Mouse (Mus musculus): ENCODE results near the gene Dusp8.
"Not testable (repeated sequence)": the region's sequence is repeated elsewhere in the genome, so short reads cannot be mapped to it uniquely, and the experiment has no call there.

Dusp8 gene

DNA sequence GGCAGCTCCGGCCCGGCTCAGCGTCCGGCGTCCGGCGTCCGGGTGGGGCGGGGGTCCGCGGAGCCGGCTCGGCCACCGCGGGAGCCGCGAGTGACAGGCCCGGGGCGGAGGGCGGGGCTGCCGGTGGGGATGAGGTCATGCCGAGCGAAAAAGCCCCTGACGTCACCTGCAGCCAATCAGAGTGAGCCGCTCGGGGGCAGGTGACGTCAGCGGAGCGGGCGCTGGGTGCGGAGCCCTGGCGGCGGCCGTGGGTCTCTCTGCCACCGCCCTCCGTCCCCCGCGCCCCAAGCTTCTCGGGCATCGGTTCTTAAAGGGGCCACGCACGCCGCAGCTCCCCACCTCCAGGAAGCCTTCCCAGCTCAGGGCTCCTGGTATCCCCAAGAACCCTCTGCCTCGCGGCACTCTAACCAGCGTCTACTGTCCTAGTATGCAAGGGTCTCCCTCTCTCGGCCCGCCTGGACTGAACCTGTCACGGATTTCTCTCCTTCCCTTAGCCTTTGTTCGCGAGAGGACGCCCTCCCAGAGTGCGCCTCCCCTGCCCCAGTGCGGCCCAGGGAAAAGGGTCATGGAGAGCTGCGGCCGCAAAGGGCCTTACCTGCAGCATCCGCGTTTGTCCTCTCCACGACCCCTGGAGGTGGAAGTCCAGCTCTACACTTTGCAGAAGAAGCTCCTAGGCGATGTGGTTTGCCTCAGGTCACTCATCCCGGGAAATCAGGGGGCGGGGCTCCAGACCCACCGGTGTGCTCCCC, at the start of gene Dusp8:
Dusp8 (minus strand) TSS at position 661 of the 749 bp plus-strand sequence.
- DNase-seq (ENCODE audit: low read depth): peak; percentile 78

DNA sequence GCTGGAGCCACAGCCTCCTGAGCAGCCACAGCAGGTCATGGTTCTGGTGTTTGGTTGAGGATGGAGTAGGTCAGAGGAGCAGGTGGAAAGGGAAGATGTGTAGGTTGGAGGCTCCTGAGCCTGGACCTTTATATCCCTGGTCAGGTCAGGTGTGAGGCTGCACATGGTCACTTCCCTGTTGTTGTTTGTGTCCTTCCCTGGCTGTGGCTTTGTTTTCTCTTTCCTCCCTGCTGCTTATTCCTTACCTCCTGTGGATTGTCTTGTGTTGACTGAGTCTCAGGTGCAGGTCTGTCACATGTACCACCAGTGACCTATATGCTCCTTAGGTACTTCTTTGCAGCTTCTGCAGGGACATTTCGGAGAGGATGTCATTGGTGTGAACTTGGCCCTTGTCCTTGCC, 48.9 kb upstream of the Dusp8 start, which contains the start of gene Gm45337:
Gm45337 (minus strand) TSS at position 101 of the 400 bp plus-strand sequence.
- no peak for DNase-seq (ENCODE audit: low read depth)

DNA sequence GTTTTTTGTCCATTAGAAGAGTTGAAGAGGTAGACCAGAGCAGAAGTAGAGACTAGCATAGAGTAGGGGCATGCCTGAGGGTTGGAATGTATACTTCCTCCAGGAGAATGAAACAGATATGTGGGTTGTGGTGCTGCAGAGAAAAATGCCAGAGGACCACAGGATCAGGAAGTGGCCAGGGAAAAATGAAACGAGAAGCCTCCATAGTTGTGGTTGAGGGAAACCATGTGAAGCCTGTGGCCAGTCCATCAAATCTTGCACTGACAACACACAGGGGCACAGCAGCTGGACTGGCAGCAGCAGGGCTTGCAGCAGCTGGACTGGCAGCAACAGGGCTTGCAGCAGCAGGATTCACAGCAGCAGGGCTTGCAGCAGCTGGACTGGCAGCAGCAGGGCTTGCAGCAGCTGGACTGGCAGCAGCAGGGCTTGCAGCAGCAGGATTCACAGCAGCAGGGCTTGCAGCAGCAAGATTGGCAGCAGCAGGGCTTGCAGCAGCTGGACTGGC, 47.9 kb upstream of the Dusp8 start:
- DNase-seq (ENCODE audit: low read depth): not testable (repeated sequence)

DNA sequence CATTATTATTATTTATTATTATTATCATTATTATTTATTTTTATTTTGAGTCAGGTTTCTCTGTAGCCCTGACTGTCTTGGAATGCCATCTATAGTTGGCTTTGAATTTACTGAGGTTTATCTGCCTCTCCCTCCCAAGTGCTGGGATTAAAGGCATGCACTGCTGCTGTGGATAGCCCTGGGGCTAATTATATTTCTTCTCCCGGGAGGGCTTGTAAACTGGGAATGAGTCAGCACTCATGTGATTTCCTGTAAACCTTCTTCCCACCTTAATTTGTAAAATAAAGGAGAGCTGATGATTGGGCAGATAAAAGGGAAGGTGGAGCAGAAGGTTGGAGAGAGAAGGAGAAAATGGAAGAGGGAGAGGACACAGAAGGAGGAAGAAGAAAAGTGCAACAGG, 45.1 kb upstream of the Dusp8 start:
- peak; percentile 11 for DNase-seq (ENCODE audit: low read depth)

DNA sequence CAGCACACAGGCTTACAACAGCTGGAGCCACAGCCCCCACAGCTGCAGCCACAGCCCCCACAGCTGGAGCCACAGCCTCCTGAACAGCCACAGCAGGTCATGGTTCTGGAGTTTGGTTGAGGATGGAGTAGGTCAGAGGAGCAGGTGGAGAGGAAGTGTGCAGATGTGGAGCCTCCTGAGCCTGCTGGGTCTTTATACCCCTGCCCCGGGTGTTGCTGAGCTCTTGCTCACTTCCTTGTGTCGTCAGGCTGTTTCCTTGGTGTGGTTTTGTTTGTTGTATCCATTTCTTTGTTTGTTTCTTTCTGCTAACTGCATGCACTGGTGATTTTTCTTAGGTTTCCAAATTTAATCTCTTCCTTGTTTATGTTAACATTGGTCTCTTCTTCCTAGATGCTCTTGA, 40.3 kb upstream of the Dusp8 start, which contains the start of gene Gm39115:
Gm39115 (minus strand) TSS at position 101 of the 400 bp plus-strand sequence.
- not testable (repeated sequence) for DNase-seq (ENCODE audit: low read depth)

DNA sequence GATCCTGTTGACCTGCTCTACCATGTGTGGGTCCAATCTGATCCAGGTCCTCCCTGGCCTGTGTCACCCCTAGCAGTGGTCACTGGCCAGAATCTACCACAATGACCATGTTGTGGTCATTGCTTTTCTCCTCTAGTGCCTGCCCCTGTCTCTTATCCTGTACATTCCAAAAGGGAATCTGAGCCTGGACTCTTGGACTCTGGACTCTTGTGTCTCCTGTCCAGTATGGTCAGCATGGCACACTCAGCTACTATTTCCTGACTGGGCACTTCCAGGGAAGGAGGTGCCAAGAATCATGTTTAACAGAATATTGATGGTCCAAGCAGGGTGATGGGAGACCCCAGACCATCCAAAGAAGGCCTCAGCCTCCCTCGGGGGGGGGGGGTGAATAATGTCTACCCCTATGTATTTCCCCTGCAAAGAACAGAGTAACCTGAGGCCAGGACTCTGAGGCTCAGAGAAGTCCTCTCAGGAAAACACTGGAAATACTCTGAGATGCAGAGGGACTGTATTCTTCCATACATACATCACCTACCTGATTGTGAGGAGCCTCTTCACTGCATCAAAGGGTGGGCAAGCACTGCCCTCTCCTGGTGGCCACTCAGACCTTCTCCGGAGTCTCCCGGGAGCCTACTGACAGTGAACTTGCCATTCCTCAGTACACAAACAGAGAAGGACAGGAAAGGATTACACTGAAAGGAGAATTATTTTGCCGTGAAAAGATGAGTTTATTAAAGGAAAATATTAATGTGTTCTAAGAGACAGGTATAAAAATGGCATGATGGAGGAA, 38.8 kb upstream of the Dusp8 start:
- DNase-seq (ENCODE audit: low read depth): peak; percentile 38

DNA sequence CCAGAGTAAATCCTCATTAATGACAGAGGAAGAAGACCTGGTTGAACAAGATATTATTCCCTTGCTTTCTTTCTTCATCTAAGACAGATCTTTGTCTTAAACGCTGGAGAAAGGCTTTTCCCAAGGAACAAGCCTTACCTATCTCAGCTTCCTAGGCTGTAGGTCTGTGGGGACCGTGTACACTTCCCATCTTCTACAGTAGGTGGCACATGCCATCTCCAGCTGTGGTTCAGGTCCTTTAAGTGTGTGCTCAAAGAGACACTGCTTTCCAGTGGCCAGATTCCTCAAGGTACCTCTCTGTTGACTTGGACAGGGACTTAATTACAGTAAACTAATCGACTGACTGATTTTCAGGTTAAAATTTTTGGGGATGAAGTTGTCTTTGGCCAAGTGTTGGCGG, 33.2 kb upstream of the Dusp8 start:
- no peak for DNase-seq (ENCODE audit: low read depth)

DNA sequence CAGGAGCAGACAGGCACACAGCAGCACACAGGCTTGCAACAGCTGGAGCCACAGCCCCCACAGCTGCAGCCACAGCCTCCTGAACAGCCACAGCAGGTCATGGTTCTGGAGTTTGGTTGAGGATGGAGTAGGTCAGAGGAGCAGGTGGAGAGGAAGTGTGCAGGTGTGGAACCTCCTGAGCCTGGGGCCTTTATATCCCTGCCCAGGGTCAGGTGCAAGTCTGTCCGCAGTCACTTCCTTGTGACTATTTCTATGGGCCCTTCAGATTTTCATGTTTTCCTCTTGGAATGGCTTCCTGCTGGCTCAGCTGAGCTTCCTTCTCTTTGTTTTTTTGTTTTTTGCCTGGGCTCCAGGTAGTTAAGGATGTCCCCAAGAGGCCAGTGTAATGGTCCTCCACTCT, 25.0 kb upstream of the Dusp8 start, which contains the start of gene Gm45618:
Gm45618 (minus strand) TSS at position 101 of the 400 bp plus-strand sequence.
- not testable (repeated sequence) for DNase-seq (ENCODE audit: low read depth)

DNA sequence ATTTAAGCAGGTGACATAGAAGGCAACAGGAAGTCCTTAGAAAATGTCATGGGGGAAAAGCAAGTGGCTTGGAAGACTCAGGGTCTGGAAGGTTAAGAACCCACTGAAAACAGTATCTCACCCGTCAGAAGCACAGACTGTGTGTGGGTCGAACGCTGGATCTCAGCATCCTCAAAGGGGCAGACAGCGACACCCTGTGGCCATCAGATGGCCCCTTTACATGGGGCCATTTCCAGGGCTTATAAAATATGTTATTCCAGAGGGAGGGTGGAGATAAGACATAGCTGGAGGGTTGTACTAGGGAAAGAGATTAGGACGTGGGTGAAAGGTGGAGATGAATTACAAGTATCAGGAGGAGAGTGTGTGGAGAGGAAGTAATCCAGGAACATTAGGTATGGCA, 24.0 kb upstream of the Dusp8 start:
- peak; percentile 37 for DNase-seq (ENCODE audit: low read depth)

DNA sequence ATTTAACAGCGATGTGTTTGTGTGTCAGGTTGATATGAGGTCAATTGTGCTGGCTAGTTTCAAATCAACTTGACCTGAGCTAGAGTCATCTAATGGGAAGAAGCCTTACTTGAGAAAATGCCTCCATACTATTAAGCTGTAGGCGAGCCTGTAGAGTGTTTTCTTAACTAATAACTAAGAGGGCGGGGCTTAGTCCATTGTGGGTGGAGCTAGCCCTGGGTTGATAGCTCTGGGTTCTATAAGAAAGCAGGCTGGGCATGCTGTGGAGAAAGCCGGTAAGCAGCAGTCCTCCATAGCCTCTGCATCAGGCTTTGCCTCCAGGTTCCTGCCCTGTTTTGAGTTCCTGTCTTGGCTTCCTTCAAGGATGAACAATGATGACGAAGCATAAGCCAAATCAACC, 9.1 kb upstream of the Dusp8 start:
- DNase-seq (ENCODE audit: low read depth): no peak

DNA sequence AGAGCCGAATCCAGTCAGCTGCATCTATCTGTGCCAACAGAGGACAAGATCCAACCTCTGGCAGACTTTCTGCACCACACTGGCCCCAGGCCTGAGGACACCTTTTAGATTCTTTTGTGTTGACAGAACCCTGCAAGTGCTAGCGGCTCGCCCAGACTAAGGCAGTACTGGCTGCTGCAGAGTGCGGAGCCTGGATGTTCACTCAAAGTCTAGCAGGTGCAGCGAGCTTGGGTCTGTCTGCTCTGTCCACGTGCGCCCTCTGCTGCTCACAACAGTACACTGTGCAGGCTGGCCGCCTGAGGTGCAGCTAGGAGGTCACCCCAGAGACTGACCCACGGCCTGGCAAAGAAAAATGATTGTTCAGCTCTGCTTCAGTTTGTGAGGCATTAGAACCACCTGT, 2.1 kb upstream of the Dusp8 start:
- peak; percentile 84 for DNase-seq (ENCODE audit: low read depth)

DNA sequence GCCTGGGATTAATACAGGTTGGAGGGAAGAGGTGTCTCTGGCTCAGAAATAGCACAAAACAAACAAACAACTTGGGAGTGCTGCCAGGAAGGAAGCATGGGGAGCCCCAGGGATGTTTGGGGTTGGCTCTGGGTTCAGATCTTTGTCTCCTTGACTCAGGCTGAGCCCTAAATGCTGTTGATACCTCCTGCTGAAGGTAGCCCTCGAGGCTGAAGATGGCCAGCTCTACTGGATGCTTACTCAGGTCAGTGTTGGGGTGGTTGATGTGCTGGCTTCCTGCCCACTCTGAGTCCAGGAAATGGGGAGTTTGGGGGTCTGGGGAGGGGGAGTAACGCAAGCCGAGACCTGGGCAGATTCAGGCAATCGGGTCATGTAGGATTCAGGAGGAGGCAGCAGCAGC, 1.1 kb upstream of the Dusp8 start:
- no peak for DNase-seq (ENCODE audit: low read depth)

DNA sequence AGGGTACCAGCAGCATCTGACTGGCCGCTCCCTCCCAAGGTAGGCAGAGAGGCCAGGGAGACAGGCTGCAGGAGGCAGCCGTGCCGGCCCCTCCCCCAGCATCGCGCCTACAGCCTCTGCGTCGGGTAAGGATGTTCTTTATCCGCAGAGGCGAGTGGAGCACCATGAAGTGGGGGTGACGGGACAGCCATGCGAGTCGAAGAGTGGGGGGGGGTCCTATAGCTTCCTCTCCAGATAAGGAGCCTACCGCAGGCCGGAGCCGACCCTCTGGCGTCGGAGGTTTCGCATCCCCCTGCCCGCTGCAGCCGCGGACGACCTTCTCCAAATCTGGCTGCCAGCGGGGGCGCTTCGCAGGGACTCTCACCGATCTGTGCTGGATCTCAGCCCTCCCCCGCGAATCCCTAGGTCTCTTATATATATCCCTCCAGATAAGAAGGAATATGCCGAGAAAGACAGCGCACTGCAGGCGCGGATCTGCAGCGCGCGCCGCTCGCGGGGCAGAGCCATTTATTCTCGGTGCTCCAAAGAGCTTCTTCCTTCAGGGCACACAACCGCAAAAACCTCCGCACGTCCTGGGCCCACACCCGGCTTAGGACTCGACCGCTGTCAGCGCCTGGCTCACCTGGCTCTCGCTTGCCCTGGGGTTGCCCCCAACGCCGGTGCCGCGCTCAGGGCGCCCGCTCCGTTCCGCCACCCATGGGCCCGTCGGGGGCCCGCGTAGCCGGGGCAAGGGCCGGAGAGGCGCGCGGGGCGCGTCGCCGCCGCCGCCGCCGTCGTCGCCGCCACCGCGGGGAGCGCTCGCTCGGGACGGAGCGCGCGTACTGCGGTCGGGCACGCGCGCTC, 1.1 kb downstream of the Dusp8 start:
- DNase-seq (ENCODE audit: low read depth): no peak

DNA sequence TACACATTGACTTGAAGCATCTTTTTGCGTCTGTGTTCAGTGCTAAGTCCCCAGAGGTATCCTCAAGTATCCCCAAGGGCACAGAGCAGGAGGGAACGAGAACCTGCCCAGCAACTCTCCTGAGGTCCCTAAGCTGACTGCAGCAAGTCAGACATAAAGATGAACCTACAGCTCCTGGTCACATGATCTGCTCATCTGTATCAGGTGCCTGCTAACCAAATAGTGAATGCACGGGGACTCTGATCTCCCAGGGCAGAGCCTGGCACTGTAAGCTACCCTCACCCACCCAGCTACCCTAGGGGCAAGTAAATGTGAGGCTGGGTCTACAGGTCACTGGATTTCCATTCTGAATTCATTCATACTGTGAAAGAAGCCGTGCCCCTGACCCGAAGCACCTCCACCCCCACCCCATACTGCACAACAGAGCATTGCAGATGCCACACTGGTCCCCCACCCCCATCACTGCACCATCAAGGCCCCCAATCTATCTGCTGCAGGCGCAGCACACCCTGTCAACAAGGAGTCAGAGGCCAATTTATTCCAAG, 1.9 kb downstream of the Dusp8 start:
- DNase-seq (ENCODE audit: low read depth): no peak

DNA sequence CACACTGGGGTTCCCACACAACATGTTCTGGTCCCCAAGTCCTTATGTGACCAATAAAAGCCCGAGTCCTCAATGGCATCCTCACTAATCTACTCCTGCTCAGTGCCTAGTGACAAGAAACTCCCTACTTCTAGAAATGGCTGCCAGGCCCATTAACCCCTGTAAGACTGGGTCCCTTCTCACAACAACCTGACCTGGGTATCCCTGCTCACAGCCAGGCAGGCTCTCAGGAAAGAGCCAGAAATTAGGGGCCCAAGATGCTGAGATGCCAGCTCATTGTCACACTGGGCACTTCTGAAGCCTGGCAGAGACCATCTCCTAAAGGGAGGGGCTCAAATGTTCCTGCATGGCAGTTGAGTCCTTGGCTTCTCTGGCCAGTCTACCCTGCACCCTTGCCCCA, 2.7 kb downstream of the Dusp8 start:
- DNase-seq (ENCODE audit: low read depth): no peak

DNA sequence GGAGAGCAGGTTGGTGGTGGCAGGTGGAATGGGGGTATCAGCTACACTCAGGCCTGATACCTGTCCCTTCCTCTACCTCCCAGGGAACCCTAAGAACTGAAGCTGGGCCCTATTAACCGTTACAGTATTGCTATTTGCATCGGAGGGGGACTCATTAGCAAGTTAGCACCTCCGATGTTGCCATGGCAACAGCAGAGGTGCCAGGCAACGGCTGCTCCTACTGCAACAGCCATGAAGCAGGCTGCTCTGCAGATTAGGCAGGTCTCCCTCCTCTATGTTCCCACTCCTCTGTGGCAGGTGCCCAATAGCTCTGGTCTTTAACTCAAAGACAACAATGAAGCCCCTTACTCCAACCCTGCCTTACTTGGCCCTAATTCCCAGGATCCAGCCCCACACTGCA, 3.8 kb downstream of the Dusp8 start:
- DNase-seq (ENCODE audit: low read depth): no peak

DNA sequence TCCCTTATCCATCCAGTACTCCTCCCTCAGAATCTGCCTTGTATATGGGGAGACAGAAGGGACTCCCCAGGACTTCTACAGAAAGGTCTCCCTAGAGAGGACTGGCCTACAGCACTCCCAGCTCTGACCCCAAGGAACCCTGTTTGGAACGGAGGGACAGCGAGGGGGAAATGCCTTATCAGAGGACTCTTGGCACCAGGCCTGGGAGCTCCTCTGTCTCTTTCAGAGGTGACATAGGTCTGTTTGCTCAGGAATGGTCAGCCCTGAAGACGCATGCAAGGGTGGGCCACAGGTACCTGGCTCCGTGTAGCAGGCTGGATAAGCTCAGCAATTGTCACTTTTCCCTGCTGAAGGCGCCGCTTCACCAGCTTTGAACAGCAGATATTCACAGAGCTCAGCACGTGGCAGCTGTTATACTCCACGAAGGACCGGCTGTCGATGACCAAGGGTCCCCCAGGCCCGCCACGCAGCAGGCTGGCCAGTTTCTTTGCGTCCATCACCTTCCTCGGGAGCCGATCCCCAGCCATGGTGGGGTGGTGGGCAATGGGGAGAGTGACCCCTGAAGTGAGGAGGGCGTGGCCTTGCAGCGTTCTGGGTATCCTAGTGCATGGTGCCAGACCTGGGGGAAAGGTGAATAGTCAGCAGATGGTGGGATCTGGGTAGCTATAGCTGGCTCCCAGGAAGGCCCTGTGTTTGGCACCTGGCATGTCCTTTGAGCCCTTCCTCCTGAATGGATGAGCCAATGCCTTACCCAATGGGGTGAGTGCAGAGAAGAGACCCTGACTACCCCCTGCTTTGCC, 5.8 kb downstream of the Dusp8 start:
- DNase-seq (ENCODE audit: low read depth): no peak

DNA sequence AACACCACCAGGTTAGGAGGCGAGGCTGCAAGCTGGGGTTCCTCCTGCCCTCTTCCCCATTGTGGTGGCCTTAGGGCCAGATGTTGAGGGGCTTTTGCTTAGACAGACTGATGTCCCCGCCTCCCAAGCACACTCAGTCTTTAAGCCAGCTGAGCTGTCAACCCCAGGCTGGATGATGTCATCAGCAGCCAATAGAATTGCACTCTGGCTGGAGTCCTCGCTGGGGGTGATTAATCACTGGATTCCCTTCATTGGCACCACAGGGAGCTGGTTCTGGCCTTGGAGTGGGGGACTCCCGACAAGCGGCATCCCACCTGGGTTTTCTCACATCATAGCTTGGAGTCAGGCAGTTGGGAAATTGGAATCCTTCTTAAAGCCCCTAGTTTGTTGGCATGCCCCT, 6.8 kb downstream of the Dusp8 start:
- DNase-seq (ENCODE audit: low read depth): peak; percentile 69

DNA sequence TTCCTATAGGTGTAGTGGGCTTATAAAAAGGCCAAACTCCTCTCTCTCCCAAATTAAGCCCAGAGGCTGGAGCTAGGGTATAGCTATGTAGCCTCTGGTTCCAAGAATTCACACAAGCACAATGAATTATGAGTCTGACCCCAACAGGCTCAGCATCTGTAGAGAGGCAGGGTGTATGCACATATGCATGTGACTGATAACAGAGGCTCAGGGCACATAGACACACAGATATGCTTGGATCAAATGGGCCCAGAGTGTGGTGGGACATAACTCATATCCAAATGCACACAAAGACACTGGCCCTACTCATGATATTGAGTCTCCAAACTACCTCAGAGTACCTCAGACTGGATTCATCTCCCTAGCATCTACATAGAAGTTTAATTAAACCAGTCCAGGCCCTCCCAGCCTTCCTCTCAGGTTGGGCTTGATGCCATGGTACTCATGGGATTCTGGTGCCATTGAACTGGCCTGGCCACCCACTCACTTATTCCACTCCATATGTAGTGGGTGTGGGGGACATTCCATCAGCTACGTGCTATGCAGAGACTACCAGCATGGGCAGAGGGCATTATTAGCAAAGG, 8.5 kb downstream of the Dusp8 start:
- no peak for DNase-seq (ENCODE audit: low read depth)

DNA sequence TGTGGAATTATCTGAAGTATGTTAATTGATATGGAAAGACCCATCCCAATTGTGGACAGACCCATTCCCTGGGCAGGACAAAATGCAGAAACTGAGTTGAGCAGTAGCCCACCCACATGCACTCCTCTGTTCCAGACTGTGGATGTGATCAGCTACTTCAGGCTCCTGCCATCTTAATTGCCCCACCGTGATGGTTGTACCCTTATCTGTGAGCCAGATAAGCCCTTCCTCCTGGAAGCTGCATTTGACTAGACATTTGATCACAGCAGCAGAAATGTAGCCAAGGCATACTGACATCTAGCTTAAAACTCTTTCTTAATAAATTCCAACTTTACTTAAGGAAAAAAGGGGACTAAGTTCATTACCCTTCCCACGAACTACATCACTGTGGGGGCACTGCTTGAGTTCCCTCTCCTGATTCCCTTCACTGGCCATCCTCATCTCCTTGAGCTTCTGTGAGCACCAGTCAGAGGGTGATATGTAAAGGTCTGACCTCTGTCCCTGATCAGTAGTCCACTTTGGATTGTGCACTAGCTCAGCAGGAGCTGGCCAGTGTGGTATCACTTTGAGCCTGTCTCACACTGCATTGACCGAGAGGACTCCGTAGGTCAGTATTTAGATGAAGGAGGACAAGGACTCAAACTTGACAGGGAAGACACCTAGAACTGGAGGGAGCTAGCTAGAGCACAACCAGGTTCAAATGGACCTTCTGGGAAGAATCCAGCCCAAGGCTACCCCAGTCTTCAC, 9.3 kb downstream of the Dusp8 start:
- no peak for DNase-seq (ENCODE audit: low read depth)
